Mouse (Mus musculus): ENCODE results near the gene Twnk.

DNA sequence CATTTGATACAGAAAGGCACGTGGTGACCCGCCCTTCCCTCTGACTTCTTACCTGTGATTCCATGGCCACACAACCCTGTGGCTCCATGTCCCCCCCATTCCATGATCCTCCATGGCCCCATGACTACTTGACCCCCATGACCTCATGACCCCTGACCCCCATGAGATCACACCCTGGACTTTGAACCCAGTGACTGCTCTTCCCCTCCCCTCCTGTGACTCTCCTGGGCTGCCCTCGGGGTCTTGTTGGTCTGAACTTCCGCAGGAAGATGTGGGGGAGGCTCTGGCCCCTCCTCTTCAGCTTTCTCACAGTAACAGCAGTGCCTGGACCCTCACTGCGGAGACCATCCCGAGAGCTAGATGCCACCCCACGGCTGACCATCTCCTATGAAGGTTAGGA lies 13.2 kb upstream of the Twnk start:
- TF ChIP-seq CTCF (IDR thresholded peaks at IDR 0.05) (no peak), POLR2A (IDR thresholded peaks at IDR 0.05; ENCODE audit: insufficient read depth, low read depth, low read length) (no peak)
